Mouse (Mus musculus) hindbrain, embryonic 11.5 days (tissue): ENCODE data around the gene BC107364. TPM values are rescaled to one million over a fixed set of nuclear protein-coding genes. Genes with fewer than 3 reads are reported as not detected.
"Not testable (repeated sequence)": the region's sequence is repeated elsewhere in the genome, so short reads cannot be mapped to it uniquely, and the experiment has no call there.

Experiments used
- ATAC-seq: fragments of 200-750 bp; cut with Nextera tagmentation; 2 replicates; pipeline ENCODE4 v1.8.0; 2017; ENCODE audit warnings: mild to moderate bottlenecking, moderate TSS enrichment, moderate library complexity; ENCODE audit not compliant: low FRiP score
- DNase-seq: peaks from one replicate; pipeline ENCODE4 v3.0.0-alpha.2; 2015; ENCODE audit warnings: low spot score
- H3K27ac ChIP-seq: fragments of 300-500 bp; sonication (generic); 2 replicates; pipeline ENCODE4 v1.5.1; 2014; ENCODE audit warnings: mild to moderate bottlenecking, low read depth, low read length
- H3K27me3 ChIP-seq: fragments of 300-500 bp; sonication (generic); 2 replicates; pipeline ENCODE4 v1.6.1; 2014; ENCODE audit warnings: mild to moderate bottlenecking, low read length, moderate library complexity, mixed read lengths; ENCODE audit not compliant: control insufficient read depth, insufficient read depth
- H3K36me3 ChIP-seq: fragments of 300-500 bp; sonication (generic); 2 replicates; pipeline ENCODE4 v1.6.1; 2014; ENCODE audit warnings: mild to moderate bottlenecking, low read length, moderate library complexity, mixed read lengths; ENCODE audit not compliant: control insufficient read depth, insufficient read depth
- H3K4me1 ChIP-seq: fragments of 300-500 bp; sonication (generic); replicated peaks from 2 replicates; pipeline ENCODE4 v1.6.1; 2014; ENCODE audit warnings: low read length, mixed read lengths; ENCODE audit not compliant: control insufficient read depth, insufficient read depth
- H3K4me2 ChIP-seq: fragments of 300-500 bp; sonication (generic); replicated peaks from 2 replicates; pipeline ENCODE4 v1.6.1; 2014; ENCODE audit warnings: mild to moderate bottlenecking, low read depth, low read length
- H3K4me3 ChIP-seq: fragments of 300-500 bp; sonication (generic); 2 replicates; pipeline ENCODE4 v1.5.1; 2014; ENCODE audit warnings: low read depth, low read length
- H3K9ac ChIP-seq: fragments of 300-500 bp; sonication (generic); 2 replicates; pipeline ENCODE4 v1.6.1; 2014; ENCODE audit warnings: low read depth, low read length
- H3K9me3 ChIP-seq: fragments of 300-500 bp; sonication (generic); 2 replicates; pipeline ENCODE4 v1.6.1; 2016; ENCODE audit warnings: low read length; ENCODE audit not compliant: control insufficient read depth
- WGBS: fragments of 180-500 bp; shearing (Covaris S2); extraction: QIAGEN DNeasy Blood & Tissue Kit; methylation state at CpG from one replicate; pipeline ENCODE4 v1.1.7; 2014; 5-methylcytosine and 5-hydroxymethylcytosine counted together
- polyA plus RNA-seq: library from polyadenylated mRNA; unstranded; fragments of >200 nt; fragmentation: Nextera tagmentation; extraction: Ambion mirVana; gene quantifications from 2 replicates; pipeline ENCODE4 v1.2.1, GENCODE M21; 2014

Gene BC107364
- polyA plus RNA-seq, 1 experiment from 2014 or later = not detected

- no peak overlapping the region for H3K9ac ChIP-seq
- ATAC-seq (no peak), DNase-seq (peak; percentile 28)
- no peaks in the 10 kb centered on the region for H3K36me3 ChIP-seq
- no peaks in the 10 kb centered on the region for H3K9me3 ChIP-seq
- no peak overlapping the region for H3K4me3 ChIP-seq
- no peak overlapping the region for H3K4me2 ChIP-seq
- H3K27ac ChIP-seq = no peak overlapping the region
- H3K4me1 ChIP-seq = no peaks in the 10 kb centered on the region
- H3K27me3 ChIP-seq = no peaks in the 10 kb centered on the region; the same call in 1 of the 2 replicates
- WGBS = 13% methylated on average over 4 of the region's 4 CpGs
Measured at GRCm38 (mm10) chr3:96427311-96427710, 24.8 kb downstream of the BC107364 start.

GRCm38 (mm10) chr3:96426268-96426667, 25.8 kb downstream of the BC107364 start:
- no peaks in the 10 kb centered on the region for H3K9me3 ChIP-seq
- H3K4me1 ChIP-seq = no peaks in the 10 kb centered on the region
- no peak overlapping the region for H3K4me2 ChIP-seq
- no peaks in the 10 kb centered on the region; the same call in 1 of the 2 replicates for H3K27me3 ChIP-seq
- ATAC-seq (no peak), DNase-seq (no peak)
- no peak overlapping the region for H3K9ac ChIP-seq
- no peaks in the 10 kb centered on the region for H3K36me3 ChIP-seq
- 77% methylated on average over 4 of the region's 4 CpGs for WGBS
- no peak overlapping the region for H3K4me3 ChIP-seq
- no peak overlapping the region for H3K27ac ChIP-seq

- H3K27ac ChIP-seq, ATAC-seq, DNase-seq, H3K9me3 ChIP-seq, H3K9ac ChIP-seq, H3K4me1 ChIP-seq, H3K4me3 ChIP-seq, H3K4me2 ChIP-seq, H3K27me3 ChIP-seq, H3K36me3 ChIP-seq: not testable (repeated sequence)
- WGBS = 17% methylated on average over 4 of the region's 4 CpGs
Measured at GRCm38 (mm10) chr3:96424447-96424846, 27.7 kb downstream of the BC107364 start.

- H3K9ac ChIP-seq = no peak overlapping the region
- no peak overlapping the region for H3K4me2 ChIP-seq
- peak; percentile 47 for DNase-seq
- no peaks in the 10 kb centered on the region for H3K9me3 ChIP-seq
- 15% methylated on average over 9 of the region's 9 CpGs for WGBS
- no peak overlapping the region for H3K27ac ChIP-seq
- no peak overlapping the region for H3K4me3 ChIP-seq
- H3K4me1 ChIP-seq = no peaks in the 10 kb centered on the region
- no peaks in the 10 kb centered on the region; the same call in 1 of the 2 replicates for H3K27me3 ChIP-seq
- no peaks in the 10 kb centered on the region for H3K36me3 ChIP-seq
- ATAC-seq = no peak
Measured at GRCm38 (mm10) chr3:96423889-96424288, 28.2 kb downstream of the BC107364 start.

- no peak overlapping the region for H3K4me2 ChIP-seq
- 53% methylated on average over 3 of the region's 3 CpGs for WGBS
- H3K27ac ChIP-seq = no peak overlapping the region
- DNase-seq (no peak), ATAC-seq (no peak)
- H3K9me3 ChIP-seq = no peaks in the 10 kb centered on the region
- H3K4me3 ChIP-seq = no peak overlapping the region
- H3K4me1 ChIP-seq = no peaks in the 10 kb centered on the region
- H3K27me3 ChIP-seq = no peaks in the 10 kb centered on the region; the same call in 1 of the 2 replicates
- no peak overlapping the region for H3K9ac ChIP-seq
- no peaks in the 10 kb centered on the region for H3K36me3 ChIP-seq
Measured at GRCm38 (mm10) chr3:96420796-96421195, 31.3 kb downstream of the BC107364 start.

- not testable (repeated sequence) for H3K4me1 ChIP-seq, H3K9me3 ChIP-seq, H3K36me3 ChIP-seq, H3K4me3 ChIP-seq, ATAC-seq, H3K27me3 ChIP-seq, H3K9ac ChIP-seq, H3K4me2 ChIP-seq, DNase-seq, H3K27ac ChIP-seq
- WGBS = 70% methylated on average over 5 of the region's 5 CpGs
Measured at GRCm38 (mm10) chr3:96418902-96419301, 33.2 kb downstream of the BC107364 start.

GRCm38 (mm10) chr3:96417850-96418815, 34.0 kb downstream of the BC107364 start:
- WGBS = 77% methylated on average over 7 of the region's 7 CpGs
- Histone ChIP-seq H3K4me2 (no peak overlapping the region), H3K9ac (no peak overlapping the region), H3K9me3 (no peaks in the 10 kb centered on the region), H3K27me3 (no peaks in the 10 kb centered on the region; the same call in 1 of the 2 replicates), H3K36me3 (no peaks in the 10 kb centered on the region), H3K4me3 (no peak overlapping the region), H3K27ac (no peak overlapping the region), H3K4me1 (no peaks in the 10 kb centered on the region)
- DNase-seq = no peak
- ATAC-seq = no peak

DNA sequence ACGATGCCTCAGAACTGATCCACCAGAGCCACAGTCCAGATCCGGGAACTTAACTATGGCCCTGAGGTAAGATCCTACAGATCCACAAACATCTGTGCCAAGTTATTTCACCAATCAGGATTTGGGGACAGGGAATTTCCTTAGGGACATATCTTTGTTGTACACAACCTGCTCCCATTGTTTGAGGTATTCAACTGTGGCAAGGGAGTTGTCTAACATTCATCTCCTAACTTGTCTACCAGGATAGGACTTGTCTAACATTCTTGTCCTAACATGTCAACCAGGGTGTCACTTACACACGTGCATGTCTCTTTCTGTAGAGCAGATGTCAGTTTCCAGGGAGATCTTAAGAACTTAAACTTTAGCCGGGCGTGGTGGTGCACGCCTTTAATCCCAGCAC, 35.5 kb downstream of the BC107364 start:
- no peaks in the 10 kb centered on the region; the same call in 1 of the 2 replicates for H3K27me3 ChIP-seq
- H3K36me3 ChIP-seq = no peaks in the 10 kb centered on the region
- WGBS = 93% methylated on average over 6 of the region's 6 CpGs
- DNase-seq = no peak
- H3K4me3 ChIP-seq = no peak overlapping the region
- H3K4me2 ChIP-seq = no peak overlapping the region
- no peaks in the 10 kb centered on the region for H3K4me1 ChIP-seq
- no peak overlapping the region for H3K9ac ChIP-seq
- H3K9me3 ChIP-seq = no peaks in the 10 kb centered on the region
- ATAC-seq = no peak
- no peak overlapping the region for H3K27ac ChIP-seq

DNA sequence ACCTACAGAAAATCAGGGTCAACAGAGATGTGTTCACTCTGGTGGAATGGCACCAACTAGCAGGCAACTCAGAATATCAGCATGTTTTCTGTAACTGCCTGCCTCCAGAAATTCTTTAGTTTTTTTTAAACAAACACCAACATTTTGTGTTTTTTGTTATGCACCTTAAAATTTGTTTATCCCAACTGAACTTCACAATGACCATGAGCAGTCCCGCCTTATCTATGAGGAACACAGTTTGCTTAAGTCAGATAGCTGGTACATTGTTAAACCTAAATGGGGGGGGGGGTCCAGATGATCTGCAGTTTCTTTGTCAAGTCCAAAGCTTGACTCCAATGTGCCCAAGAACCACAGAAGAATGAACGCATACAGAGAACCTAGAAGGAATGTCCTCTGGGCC, 36.0 kb downstream of the BC107364 start:
- H3K9ac ChIP-seq = no peak overlapping the region
- no peaks in the 10 kb centered on the region for H3K4me1 ChIP-seq
- no peak for ATAC-seq
- no peak for DNase-seq
- H3K36me3 ChIP-seq = no peaks in the 10 kb centered on the region
- H3K27ac ChIP-seq = no peak overlapping the region
- WGBS = 91% methylated on average over 2 of the region's 2 CpGs
- H3K27me3 ChIP-seq = no peaks in the 10 kb centered on the region
- H3K9me3 ChIP-seq = no peaks in the 10 kb centered on the region
- H3K4me2 ChIP-seq = no peak overlapping the region
- H3K4me3 ChIP-seq = no peak overlapping the region
